Mouse (Mus musculus): Measurements from ENCODE around the gene Fam184b. TPM values are rescaled to one million over a fixed set of nuclear protein-coding genes. Genes with fewer than 3 reads are reported as not detected.

Gene Fam184b
- polyA plus RNA-seq, 1 experiment from 2014 or later, result 1.9 TPM

DNA sequence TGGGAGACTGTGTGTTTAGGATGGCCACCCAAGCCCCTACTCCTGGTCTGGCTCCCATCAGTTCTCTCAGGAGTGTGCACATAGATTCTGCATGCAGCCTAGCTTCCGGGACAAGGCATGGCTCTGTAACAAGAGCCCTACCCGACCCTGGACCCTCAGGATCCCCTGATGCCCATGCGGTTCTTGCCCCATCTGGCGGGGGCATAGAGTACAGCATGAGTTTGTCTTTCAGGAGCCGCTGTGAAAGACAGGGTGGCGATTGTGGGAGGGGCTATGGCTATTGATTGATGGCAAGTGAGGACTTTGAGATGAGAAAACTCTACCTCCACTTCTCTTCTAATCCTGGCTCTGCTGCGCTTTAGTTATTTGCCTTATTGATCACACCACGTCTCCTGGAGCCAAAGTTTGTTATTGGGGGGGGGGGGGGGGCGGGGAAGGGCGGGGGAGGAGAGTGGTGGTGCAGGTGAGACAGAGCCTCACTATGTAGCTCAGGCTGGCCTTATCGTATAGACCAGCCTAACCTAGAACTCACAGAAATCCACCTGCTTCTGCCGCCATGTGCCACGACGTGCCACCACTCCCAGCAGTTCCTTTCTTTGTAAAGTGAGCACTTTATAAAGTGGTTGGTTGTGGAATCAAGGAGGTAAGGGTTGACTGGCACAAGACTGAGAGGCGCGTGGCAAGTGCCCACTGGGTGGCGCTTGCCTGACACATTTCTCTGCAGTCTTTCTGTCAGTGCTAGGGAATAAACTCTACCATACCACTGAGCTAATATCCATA lies 104.9 kb downstream of the Fam184b start:
- Histone ChIP-seq H3K4me3 (ENCODE audit: low read length) (no peak overlapping the region), H3K4me1 (ENCODE audit: control insufficient read depth, insufficient read depth, low read length) (no peaks in the 10 kb centered on the region), H3K27ac (ENCODE audit: low read depth, low read length) (no peak overlapping the region), H3K27me3 (ENCODE audit: control insufficient read depth, insufficient read depth, low read length) (no peaks in the 10 kb centered on the region), H3K9me3 (ENCODE audit: control insufficient read depth, low read length) (no peaks in the 10 kb centered on the region), H3K36me3 (ENCODE audit: control insufficient read depth, insufficient read depth, low read length) (peaks cover 11% of the 10 kb centered on the region; the same call in 1 of the 2 replicates), H3K4me2 (replicated peaks; ENCODE audit: low read depth, low read length) (no peak overlapping the region), H3K9ac (ENCODE audit: low read depth, low read length) (no peak overlapping the region)
- ATAC-seq (ENCODE audit: low FRiP score, low TSS enrichment), result peak; percentile 86
- WGBS, result 7% methylated on average over 15 of the region's 17 CpGs

DNA sequence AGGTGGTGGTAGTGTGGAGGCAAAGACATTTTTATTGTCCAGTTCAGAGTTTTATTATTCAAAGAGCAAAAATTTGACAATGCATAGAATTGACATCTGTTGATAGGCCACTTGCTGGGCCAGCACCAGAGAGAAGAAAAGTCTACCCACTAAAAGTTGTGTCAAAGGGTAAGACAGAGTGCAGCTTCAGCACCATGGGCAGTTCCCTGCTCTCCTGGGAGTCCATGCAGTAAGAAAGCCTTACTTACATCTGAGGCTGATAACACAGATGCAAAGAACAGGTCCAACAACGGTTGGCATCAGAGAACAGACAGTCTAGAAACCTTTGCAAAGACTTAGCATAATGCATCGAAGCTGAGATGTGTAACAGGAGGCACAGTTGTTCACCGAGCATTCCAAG lies 109.7 kb downstream of the Fam184b start:
- 87% methylated on average over 3 of the region's 3 CpGs for WGBS
- Histone ChIP-seq H3K4me3 (ENCODE audit: low read length) (no peak overlapping the region), H3K36me3 (ENCODE audit: control insufficient read depth, insufficient read depth, low read length) (peaks cover 52% of the 10 kb centered on the region), H3K27ac (ENCODE audit: low read depth, low read length) (no peak overlapping the region), H3K9me3 (ENCODE audit: control insufficient read depth, low read length) (no peaks in the 10 kb centered on the region), H3K4me2 (replicated peaks; ENCODE audit: low read depth, low read length) (no peak overlapping the region), H3K9ac (ENCODE audit: low read depth, low read length) (no peak overlapping the region), H3K27me3 (ENCODE audit: control insufficient read depth, insufficient read depth, low read length) (no peaks in the 10 kb centered on the region), H3K4me1 (ENCODE audit: control insufficient read depth, insufficient read depth, low read length) (no peaks in the 10 kb centered on the region)
- ATAC-seq (ENCODE audit: low FRiP score, low TSS enrichment), result no peak

DNA sequence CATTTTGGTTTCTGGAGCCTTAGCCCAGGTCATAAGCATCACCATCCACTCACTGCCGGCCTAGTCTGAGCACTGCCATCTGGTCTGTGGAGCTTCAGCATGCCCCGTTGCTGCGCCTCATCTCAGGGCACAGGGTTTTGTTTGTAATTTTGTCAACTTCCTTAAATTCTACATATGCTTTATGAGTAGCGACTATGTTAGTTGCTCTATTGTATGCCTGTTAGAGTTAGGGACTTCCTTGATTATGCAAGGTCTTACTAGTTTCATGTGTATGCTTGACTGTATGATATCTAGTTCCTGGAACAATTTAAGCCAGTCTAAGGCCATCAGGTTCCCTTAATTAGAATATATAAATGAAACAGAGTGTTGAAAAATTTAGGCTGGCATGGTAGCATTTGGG lies 113.1 kb downstream of the Fam184b start:
- no peaks in the 10 kb centered on the region for H3K9me3 ChIP-seq (ENCODE audit: control insufficient read depth, low read length)
- 96% methylated on average over 4 of the region's 4 CpGs for WGBS
- no peak overlapping the region for H3K4me3 ChIP-seq (ENCODE audit: low read length)
- no peak for ATAC-seq (ENCODE audit: low FRiP score, low TSS enrichment)
- H3K27ac ChIP-seq (ENCODE audit: low read depth, low read length), result no peak overlapping the region
- H3K4me2 ChIP-seq (replicated peaks; ENCODE audit: low read depth, low read length), result no peak overlapping the region
- peaks cover 8% of the 10 kb centered on the region for H3K4me1 ChIP-seq (ENCODE audit: control insufficient read depth, insufficient read depth, low read length)
- H3K27me3 ChIP-seq (ENCODE audit: control insufficient read depth, insufficient read depth, low read length), result no peaks in the 10 kb centered on the region
- no peak overlapping the region for H3K9ac ChIP-seq (ENCODE audit: low read depth, low read length)
- peaks cover 57% of the 10 kb centered on the region for H3K36me3 ChIP-seq (ENCODE audit: control insufficient read depth, insufficient read depth, low read length)

DNA sequence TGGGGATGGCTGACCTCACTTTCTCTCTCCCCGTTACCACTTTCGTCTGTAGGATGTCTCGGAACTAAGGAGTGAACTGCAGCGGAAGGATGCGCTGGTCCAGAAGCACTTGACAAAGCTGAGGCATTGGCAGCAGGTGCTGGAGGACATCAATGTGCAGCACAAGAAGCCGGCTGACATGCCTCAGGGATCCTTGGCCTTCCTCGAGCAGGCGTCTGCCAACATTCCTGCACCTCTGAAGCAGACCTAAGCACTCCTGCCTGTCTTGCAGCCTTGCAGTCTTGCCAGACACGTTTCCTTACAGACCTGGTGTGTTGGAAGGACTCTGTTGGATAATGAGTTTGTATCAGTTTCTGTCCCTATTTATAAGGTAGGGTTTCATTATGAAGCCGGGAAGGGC lies 114.3 kb downstream of the Fam184b start:
- Histone ChIP-seq H3K4me2 (replicated peaks; ENCODE audit: low read depth, low read length) (no peak overlapping the region), H3K4me1 (ENCODE audit: control insufficient read depth, insufficient read depth, low read length) (peaks cover 12% of the 10 kb centered on the region), H3K4me3 (ENCODE audit: low read length) (no peak overlapping the region), H3K27ac (ENCODE audit: low read depth, low read length) (no peak overlapping the region), H3K9me3 (ENCODE audit: control insufficient read depth, low read length) (no peaks in the 10 kb centered on the region), H3K9ac (ENCODE audit: low read depth, low read length) (no peak overlapping the region), H3K27me3 (ENCODE audit: control insufficient read depth, insufficient read depth, low read length) (no peaks in the 10 kb centered on the region), H3K36me3 (ENCODE audit: control insufficient read depth, insufficient read depth, low read length) (peaks cover 52% of the 10 kb centered on the region)
- no peak for ATAC-seq (ENCODE audit: low FRiP score, low TSS enrichment)
- 90% methylated on average over 10 of the region's 10 CpGs for WGBS

GRCm38 (mm10) chr5:45521601-45522000 lies 117.8 kb downstream of the Fam184b start:
- no peaks in the 10 kb centered on the region for H3K27me3 ChIP-seq (ENCODE audit: control insufficient read depth, insufficient read depth, low read length)
- peaks cover 12% of the 10 kb centered on the region for H3K4me1 ChIP-seq (ENCODE audit: control insufficient read depth, insufficient read depth, low read length)
- H3K36me3 ChIP-seq (ENCODE audit: control insufficient read depth, insufficient read depth, low read length), result peaks cover 27% of the 10 kb centered on the region
- H3K27ac ChIP-seq (ENCODE audit: low read depth, low read length), result no peak overlapping the region
- peak overlapping the region; percentile 85 for H3K4me2 ChIP-seq (replicated peaks; ENCODE audit: low read depth, low read length)
- H3K9ac ChIP-seq (ENCODE audit: low read depth, low read length), result no peak overlapping the region; the same call in 1 of the 2 replicates
- ATAC-seq (ENCODE audit: low FRiP score, low TSS enrichment), result no peak
- peak overlapping the region; percentile 59 for H3K4me3 ChIP-seq (ENCODE audit: low read length)
- no peaks in the 10 kb centered on the region for H3K9me3 ChIP-seq (ENCODE audit: control insufficient read depth, low read length)
- 95% methylated on average over 6 of the region's 6 CpGs for WGBS

DNA sequence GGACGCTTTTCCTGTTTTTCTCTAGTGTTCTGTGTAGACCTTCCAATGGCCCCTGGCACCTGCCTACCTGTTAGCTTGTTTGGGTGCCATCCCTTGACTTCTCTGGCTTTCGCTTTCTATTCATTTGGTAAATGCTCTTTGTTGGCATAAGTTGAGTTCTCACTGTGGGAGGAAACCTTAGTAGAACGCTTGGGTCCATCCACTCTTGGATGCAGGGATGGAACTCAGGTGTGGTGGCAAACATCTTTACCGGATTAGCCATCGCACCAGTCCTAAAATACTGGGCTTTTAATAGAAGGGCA lies 118.7 kb downstream of the Fam184b start:
- peaks cover 12% of the 10 kb centered on the region for H3K4me1 ChIP-seq (ENCODE audit: control insufficient read depth, insufficient read depth, low read length)
- H3K36me3 ChIP-seq (ENCODE audit: control insufficient read depth, insufficient read depth, low read length), result peaks cover 19% of the 10 kb centered on the region
- WGBS, result 1% methylated on average over 5 of the region's 5 CpGs
- H3K4me2 ChIP-seq (replicated peaks; ENCODE audit: low read depth, low read length), result peak overlapping the region; percentile 85
- no peak for ATAC-seq (ENCODE audit: low FRiP score, low TSS enrichment)
- H3K9me3 ChIP-seq (ENCODE audit: control insufficient read depth, low read length), result no peaks in the 10 kb centered on the region
- peak overlapping the region; percentile 59 for H3K4me3 ChIP-seq (ENCODE audit: low read length)
- peak overlapping the region; percentile 74 for H3K9ac ChIP-seq (ENCODE audit: low read depth, low read length)
- no peaks in the 10 kb centered on the region for H3K27me3 ChIP-seq (ENCODE audit: control insufficient read depth, insufficient read depth, low read length)
- no peak overlapping the region for H3K27ac ChIP-seq (ENCODE audit: low read depth, low read length)

DNA sequence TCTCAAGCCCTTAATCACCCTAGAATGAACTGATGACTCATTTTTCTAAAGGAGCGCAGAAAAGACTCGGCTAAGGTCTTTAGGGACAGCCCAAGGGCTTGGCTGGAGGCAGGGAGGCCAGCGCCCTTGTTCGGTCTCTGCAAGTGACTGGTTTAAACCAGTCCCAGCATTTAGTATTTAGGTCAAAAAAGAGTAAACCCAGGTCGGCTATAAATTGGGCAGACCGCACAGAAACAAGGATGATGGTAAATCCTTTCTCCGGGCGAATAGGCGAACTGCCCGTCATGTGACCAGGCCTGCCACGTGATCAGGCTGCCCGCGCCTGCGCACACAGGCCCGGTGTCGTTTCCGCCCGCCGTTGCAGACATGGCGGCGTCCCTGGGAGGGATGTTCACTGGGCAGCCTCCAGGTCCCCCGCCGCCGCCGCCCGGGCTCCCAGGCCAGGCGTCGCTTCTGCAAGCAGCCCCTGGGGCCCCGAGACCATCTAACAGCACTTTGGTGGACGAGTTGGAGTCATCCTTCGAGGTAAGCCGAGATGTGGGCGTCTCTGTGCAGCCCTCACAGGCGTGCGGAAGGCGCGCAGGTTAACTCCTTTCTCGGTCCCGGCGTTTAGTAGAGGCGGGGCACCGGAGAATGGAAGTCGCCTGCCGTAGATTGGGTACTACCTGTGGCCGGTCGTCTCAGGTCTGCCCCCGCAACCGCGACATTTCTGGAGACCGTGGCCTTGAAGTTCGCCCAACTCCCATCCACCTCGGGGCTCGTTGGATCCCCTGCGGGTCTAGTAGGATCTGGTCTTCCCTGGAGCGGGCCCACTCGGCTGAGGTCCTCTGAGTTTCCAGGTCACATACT lies 119.2 kb downstream of the Fam184b start, which contains the start of gene Med28:
Gene Med28 (plus strand): TSS at position 270 of the 849 bp plus-strand sequence.
- Histone ChIP-seq H3K36me3 (ENCODE audit: control insufficient read depth, insufficient read depth, low read length) (peaks cover 13% of the 10 kb centered on the region), H3K4me2 (replicated peaks; ENCODE audit: low read depth, low read length) (peak within 1 kb of the TSS; percentile 85), H3K4me3 (ENCODE audit: low read length) (peak within 1 kb of the TSS; percentile 59), H3K9ac (ENCODE audit: low read depth, low read length) (peak within 1 kb of the TSS; percentile 74), H3K27me3 (ENCODE audit: control insufficient read depth, insufficient read depth, low read length) (no peaks in the 10 kb centered on the region), H3K4me1 (ENCODE audit: control insufficient read depth, insufficient read depth, low read length) (peaks cover 12% of the 10 kb centered on the region), H3K27ac (ENCODE audit: low read depth, low read length) (no peak within 1 kb of the TSS), H3K9me3 (ENCODE audit: control insufficient read depth, low read length) (no peaks in the 10 kb centered on the region)
- 2% methylated on average over 56 of the region's 56 CpGs for WGBS
- peak; percentile 94 for ATAC-seq (ENCODE audit: low FRiP score, low TSS enrichment)

DNA sequence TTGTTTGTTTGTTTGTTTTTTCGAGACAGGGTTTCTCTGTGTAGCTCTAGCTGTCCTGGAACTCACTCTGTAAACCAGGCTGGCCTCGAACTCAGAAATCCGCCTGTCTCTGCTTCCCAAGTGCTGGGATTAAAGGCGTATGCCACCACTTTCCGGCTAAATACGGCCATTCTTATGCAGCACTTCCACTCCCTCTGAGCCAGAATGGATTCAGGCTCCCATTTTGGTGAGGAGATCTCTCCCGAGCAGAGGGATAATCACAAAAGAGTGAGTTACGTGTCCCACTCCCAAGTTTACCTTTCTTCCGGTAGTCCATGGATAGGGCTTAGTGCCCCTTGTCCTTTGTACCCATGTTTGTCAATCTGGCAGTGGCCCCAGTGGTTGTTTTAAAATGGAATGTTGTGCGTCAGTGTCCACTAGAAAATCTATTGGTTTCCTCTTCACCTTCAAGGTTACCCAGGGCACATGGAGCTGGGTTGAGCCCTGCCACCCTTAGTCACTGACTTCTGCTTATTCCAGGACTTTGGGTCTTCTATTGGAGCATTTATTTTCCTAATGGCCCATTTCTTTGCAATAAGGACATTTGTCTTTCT lies 124.2 kb downstream of the Fam184b start:
- Histone ChIP-seq H3K27ac (ENCODE audit: low read depth, low read length) (no peak overlapping the region), H3K36me3 (ENCODE audit: control insufficient read depth, insufficient read depth, low read length) (peaks cover 35% of the 10 kb centered on the region), H3K4me3 (ENCODE audit: low read length) (no peak overlapping the region), H3K9ac (ENCODE audit: low read depth, low read length) (no peak overlapping the region), H3K27me3 (ENCODE audit: control insufficient read depth, insufficient read depth, low read length) (no peaks in the 10 kb centered on the region), H3K9me3 (ENCODE audit: control insufficient read depth, low read length) (no peaks in the 10 kb centered on the region), H3K4me2 (replicated peaks; ENCODE audit: low read depth, low read length) (no peak overlapping the region), H3K4me1 (ENCODE audit: control insufficient read depth, insufficient read depth, low read length) (no peaks in the 10 kb centered on the region)
- WGBS, result 92% methylated on average over 10 of the region's 10 CpGs
- no peak for ATAC-seq (ENCODE audit: low FRiP score, low TSS enrichment)

- Histone ChIP-seq H3K27me3 (ENCODE audit: control insufficient read depth, insufficient read depth, low read length) (no peaks in the 10 kb centered on the region), H3K4me3 (ENCODE audit: low read length) (no peak overlapping the region), H3K4me2 (replicated peaks; ENCODE audit: low read depth, low read length) (no peak overlapping the region), H3K27ac (ENCODE audit: low read depth, low read length) (no peak overlapping the region), H3K9me3 (ENCODE audit: control insufficient read depth, low read length) (no peaks in the 10 kb centered on the region), H3K9ac (ENCODE audit: low read depth, low read length) (no peak overlapping the region), H3K4me1 (ENCODE audit: control insufficient read depth, insufficient read depth, low read length) (no peaks in the 10 kb centered on the region), H3K36me3 (ENCODE audit: control insufficient read depth, insufficient read depth, low read length) (peaks cover 41% of the 10 kb centered on the region)
- no peak for ATAC-seq (ENCODE audit: low FRiP score, low TSS enrichment)
- WGBS, result 85% methylated on average over 1 of the region's 1 CpGs
Observed at GRCm38 (mm10) chr5:45514599-45514998, 124.8 kb downstream of the Fam184b start.
